Mouse (Mus musculus): Measurements from ENCODE around the gene Ncapg. TPM values are rescaled to one million over a fixed set of nuclear protein-coding genes. Genes with fewer than 3 reads are reported as not detected.

The Ncapg gene
- polyA plus RNA-seq, 1 experiment = 90.9 TPM

DNA sequence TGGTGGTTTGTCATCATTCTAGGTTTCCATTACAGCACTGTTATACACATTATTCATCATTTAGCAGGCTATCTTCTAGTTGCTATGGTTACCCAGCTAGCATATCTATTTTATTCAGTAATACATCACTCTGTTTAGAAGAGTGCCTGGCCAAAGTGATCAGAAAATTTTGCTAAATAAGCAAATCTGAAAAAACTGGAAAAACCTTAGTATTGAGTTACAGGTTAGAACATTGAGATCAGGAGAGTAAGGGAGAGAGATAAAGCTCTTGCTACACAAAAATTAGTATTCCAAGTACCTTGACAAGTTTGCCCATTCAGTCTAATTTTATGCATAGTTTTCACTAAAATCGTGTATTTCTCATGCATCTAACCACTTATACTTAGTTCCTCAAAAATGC lies 68.2 kb downstream of the Ncapg start:
- no peak overlapping the region for H3K27ac ChIP-seq (ENCODE audit: control insufficient read depth, insufficient read depth, low read depth, low read length, poor library complexity)
- H3K4me3 ChIP-seq (replicated peaks; ENCODE audit: control insufficient read depth, low read depth, low read length) = no peak overlapping the region
- no peaks in the 10 kb centered on the region for H3K4me1 ChIP-seq (ENCODE audit: control insufficient read depth, insufficient read depth, low read length)
- WGBS = 53% methylated on average over 1 of the region's 1 CpGs
- TF ChIP-seq CTCF (IDR thresholded peaks at IDR 0.05; ENCODE audit: control insufficient read depth, insufficient read depth, low read length) (no peak), POLR2A (IDR thresholded peaks at IDR 0.05; ENCODE audit: borderline replicate concordance, control insufficient read depth, low read depth, low read length) (no peak)

Other genes starting within 250 kb of the Ncapg start
- 25.8 and 27.6 TPM in 2 replicates for gene Qdpr, start 219.7 kb upstream of the Ncapg start, polyA plus RNA-seq (2011; ENCODE audit: insufficient read depth, insufficient read length, low replicate concordance, missing spikeins)
- not detected in 2 replicates for gene Clrn2, start 216.2 kb upstream of the Ncapg start, polyA plus RNA-seq (2011; ENCODE audit: insufficient read depth, insufficient read length, low replicate concordance, missing spikeins)
- 19.4 and 65.3 TPM in 2 replicates for gene Lap3, start 176.5 kb upstream of the Ncapg start, polyA plus RNA-seq (2011; ENCODE audit: insufficient read depth, insufficient read length, low replicate concordance, missing spikeins)
- gene Med28, start 149.7 kb upstream of the Ncapg start, polyA plus RNA-seq (2011; ENCODE audit: insufficient read depth, insufficient read length, low replicate concordance, missing spikeins) = 133 and 149 TPM in 2 replicates
- not detected in 2 replicates for gene Fam184b, start 30.3 kb upstream of the Ncapg start, polyA plus RNA-seq (2011; ENCODE audit: insufficient read depth, insufficient read length, low replicate concordance, missing spikeins)
- 1.6 and 3.7 TPM in 2 replicates for gene Lcorl, start 187.7 kb downstream of the Ncapg start, polyA plus RNA-seq (2011; ENCODE audit: insufficient read depth, insufficient read length, low replicate concordance, missing spikeins)